Mouse (Mus musculus): ENCODE data around the gene Tpx2. TPM values are rescaled to one million over a fixed set of nuclear protein-coding genes. Genes with fewer than 3 reads are reported as not detected.

The Tpx2 gene
- polyA plus RNA-seq (2012; fragmentation: generic; extraction: Trizol) = 26.3 TPM

DNA sequence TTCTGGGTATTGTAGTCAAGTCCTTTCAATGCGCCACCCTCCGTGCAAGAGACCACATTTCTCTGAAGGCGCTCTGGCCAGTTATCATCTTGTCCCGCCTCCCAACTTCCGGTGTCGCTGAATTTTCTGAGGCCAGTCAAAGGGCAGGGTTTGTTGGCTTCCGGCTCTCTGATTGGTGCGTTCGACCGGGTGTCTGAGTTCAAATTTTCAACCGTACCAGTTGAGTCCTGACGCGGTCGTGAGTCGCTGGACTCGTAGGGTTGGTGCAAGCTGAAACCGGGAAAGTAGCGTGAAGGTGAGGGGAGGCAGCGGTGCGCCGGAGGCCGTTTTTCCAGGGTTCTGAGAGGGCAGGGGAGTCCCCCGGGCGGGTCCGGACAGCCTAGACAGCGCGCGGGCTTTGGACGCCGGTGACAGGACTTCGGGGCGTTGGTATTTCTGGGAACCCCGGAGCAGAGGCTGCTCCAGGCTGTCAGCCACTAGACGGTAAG lies at the start of gene Tpx2:
TSS of gene Tpx2 (plus strand) at position 150 of the 488 bp plus-strand sequence.
- peak within 1 kb of the TSS; percentile 73 for H3K4me3 ChIP-seq
- no peak for TF ChIP-seq MYOD1 (IDR thresholded peaks at IDR 0.05; ENCODE audit: control insufficient read depth in 1 of 3, insufficient read length in 2 of 3, low read depth in 2 of 3)
- TF ChIP-seq SRF (IDR thresholded peaks at IDR 0.05; ENCODE audit: control insufficient read depth, insufficient read length, low read depth) = peak; percentile 23
- no peak for TF ChIP-seq CEBPB (IDR thresholded peaks at IDR 0.05; ENCODE audit: insufficient read depth, poor library complexity, severe bottlenecking)
- no peak for TF ChIP-seq TCF3 (IDR thresholded peaks at IDR 0.05; ENCODE audit: insufficient read length, low read depth)
- peak; percentile 77 for TF ChIP-seq POLR2AphosphoS2 (IDR thresholded peaks at IDR 0.05; ENCODE audit: insufficient read length, low read depth)
- peak; percentile 93 for TF ChIP-seq E2F4 (IDR thresholded peaks at IDR 0.05; ENCODE audit: insufficient read depth)
- no peak for TF ChIP-seq USF1 (IDR thresholded peaks at IDR 0.05; ENCODE audit: low read depth)
- TF ChIP-seq MYOG (IDR thresholded peaks at IDR 0.05; ENCODE audit: control insufficient read depth in 1 of 3, insufficient read depth in 1 of 3, insufficient read length in 2 of 3, low read depth in 2 of 3) = no peak
- TF ChIP-seq MAX (IDR thresholded peaks at IDR 0.05; ENCODE audit: low read depth) = no peak
- TF ChIP-seq TCF12 (IDR thresholded peaks at IDR 0.05; ENCODE audit: insufficient read depth, poor library complexity, severe bottlenecking) = no peak
- peak; percentile 79 for TF ChIP-seq POLR2A (IDR thresholded peaks at IDR 0.05; ENCODE audit: insufficient read length, low read depth)
- peak within 1 kb of the TSS; percentile 77 for H3K4me2 ChIP-seq (ENCODE audit: low read depth)
- H3K79me2 ChIP-seq (ENCODE audit: control insufficient read depth, insufficient read depth) = peaks cover 48% of the 10 kb centered on the region
- no peaks in the 10 kb centered on the region for H3K27me3 ChIP-seq (ENCODE audit: control insufficient read depth, insufficient read depth, insufficient read length)
- peak within 1 kb of the TSS; percentile 16 for H3ac ChIP-seq (ENCODE audit: control insufficient read depth, insufficient read length)
- H3K36me3 ChIP-seq (ENCODE audit: control insufficient read depth, insufficient read depth) = peaks cover 5% of the 10 kb centered on the region

DNA sequence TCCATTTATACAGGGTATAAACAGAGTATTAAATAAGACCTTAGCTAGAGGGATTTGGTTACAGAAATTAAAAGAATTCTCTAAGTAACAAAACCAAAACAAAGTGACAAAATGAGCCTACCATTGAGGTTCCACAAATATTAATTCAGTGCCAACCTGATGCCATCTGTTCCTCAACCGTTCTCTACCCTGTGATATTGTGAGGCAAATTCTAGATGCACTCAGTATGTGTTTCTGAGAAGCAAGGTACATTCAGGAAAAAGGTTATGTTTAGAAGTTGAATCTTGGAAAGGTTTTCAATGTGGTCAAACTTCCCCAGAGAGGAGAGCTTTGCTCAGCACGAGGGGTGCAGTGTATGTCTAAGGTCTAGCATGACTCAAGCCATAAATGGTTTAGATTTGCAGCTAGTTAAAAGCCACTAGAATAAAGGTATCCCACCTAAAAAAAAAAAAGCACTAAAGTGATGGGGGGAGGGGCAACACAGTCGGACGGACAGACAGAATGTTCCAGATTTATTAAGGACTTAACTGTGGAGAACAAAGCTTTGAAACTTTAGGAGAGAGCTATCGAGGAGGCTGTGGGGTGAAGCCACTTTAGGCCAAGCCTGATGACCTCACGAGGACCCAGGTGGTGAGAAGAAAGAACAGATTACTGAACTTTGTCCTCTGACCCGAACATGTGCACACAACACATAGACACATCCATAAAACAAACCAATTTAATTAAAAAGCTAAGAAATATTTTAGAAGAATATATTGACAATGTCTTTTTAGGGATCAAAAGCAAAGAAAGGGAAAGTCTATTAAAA lies 47.6 kb upstream of the Tpx2 start:
- H3K79me2 ChIP-seq (ENCODE audit: control insufficient read depth, insufficient read depth) = peaks cover 85% of the 10 kb centered on the region
- H3K36me3 ChIP-seq (ENCODE audit: control insufficient read depth, insufficient read depth) = no peaks in the 10 kb centered on the region
- H3ac ChIP-seq (ENCODE audit: control insufficient read depth, insufficient read length) = no peak overlapping the region
- no peak overlapping the region for H3K4me2 ChIP-seq (ENCODE audit: low read depth)
- H3K4me3 ChIP-seq = no peak overlapping the region
- H3K27me3 ChIP-seq (ENCODE audit: control insufficient read depth, insufficient read depth, insufficient read length) = no peaks in the 10 kb centered on the region
- TF ChIP-seq TCF12 (IDR thresholded peaks at IDR 0.05; ENCODE audit: insufficient read depth, poor library complexity, severe bottlenecking) (no peak), TCF3 (IDR thresholded peaks at IDR 0.05; ENCODE audit: insufficient read length, low read depth) (no peak), POLR2AphosphoS2 (IDR thresholded peaks at IDR 0.05; ENCODE audit: insufficient read length, low read depth) (no peak), E2F4 (IDR thresholded peaks at IDR 0.05; ENCODE audit: insufficient read depth) (no peak)

- Histone ChIP-seq H3K4me3 (no peak overlapping the region), H3K4me2 (ENCODE audit: low read depth) (no peak overlapping the region), H3ac (ENCODE audit: control insufficient read depth, insufficient read length) (no peak overlapping the region), H3K79me2 (ENCODE audit: control insufficient read depth, insufficient read depth) (peaks cover 79% of the 10 kb centered on the region), H3K27me3 (ENCODE audit: control insufficient read depth, insufficient read depth, insufficient read length) (no peaks in the 10 kb centered on the region), H3K36me3 (ENCODE audit: control insufficient read depth, insufficient read depth) (no peaks in the 10 kb centered on the region)
- TF ChIP-seq TCF12 (IDR thresholded peaks at IDR 0.05; ENCODE audit: insufficient read depth, poor library complexity, severe bottlenecking) = no peak
- TF ChIP-seq E2F4 (IDR thresholded peaks at IDR 0.05; ENCODE audit: insufficient read depth) = no peak
Measured at GRCm38 (mm10) chr2:152800762-152801113, 47.0 kb upstream of the Tpx2 start.

DNA sequence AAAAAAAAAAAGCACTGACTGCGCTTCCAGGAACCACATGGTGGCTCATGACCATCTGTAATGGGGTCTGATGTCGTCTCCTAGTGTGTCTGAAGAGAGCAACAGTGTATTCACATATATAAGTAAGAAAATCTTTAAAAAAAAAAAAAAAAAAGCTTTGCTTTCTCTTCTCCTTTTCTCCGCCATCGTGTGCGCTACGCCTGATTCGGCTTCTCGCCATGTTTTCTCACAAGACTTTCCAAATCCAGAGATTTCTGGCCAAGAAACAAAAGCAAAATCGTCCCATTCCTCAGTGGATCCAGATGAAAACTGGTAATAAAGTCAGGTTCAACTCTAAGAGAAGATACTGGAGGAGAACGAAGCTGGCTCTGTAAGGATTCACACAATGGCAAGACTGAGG lies 45.5 kb upstream of the Tpx2 start:
- Histone ChIP-seq H3ac (ENCODE audit: control insufficient read depth, insufficient read length) (no peak overlapping the region), H3K79me2 (ENCODE audit: control insufficient read depth, insufficient read depth) (peaks cover 80% of the 10 kb centered on the region), H3K4me2 (ENCODE audit: low read depth) (no peak overlapping the region), H3K27me3 (ENCODE audit: control insufficient read depth, insufficient read depth, insufficient read length) (no peaks in the 10 kb centered on the region), H3K36me3 (ENCODE audit: control insufficient read depth, insufficient read depth) (no peaks in the 10 kb centered on the region), H3K4me3 (no peak overlapping the region)
- TF ChIP-seq TCF3 (IDR thresholded peaks at IDR 0.05; ENCODE audit: insufficient read length, low read depth) (no peak), SRF (IDR thresholded peaks at IDR 0.05; ENCODE audit: control insufficient read depth, insufficient read length, low read depth) (no peak), MYOG (IDR thresholded peaks at IDR 0.05; ENCODE audit: control insufficient read depth in 1 of 3, insufficient read depth in 1 of 3, insufficient read length in 2 of 3, low read depth in 2 of 3) (no peak), MAX (IDR thresholded peaks at IDR 0.05; ENCODE audit: low read depth) (no peak), E2F4 (IDR thresholded peaks at IDR 0.05; ENCODE audit: insufficient read depth) (no peak), CEBPB (IDR thresholded peaks at IDR 0.05; ENCODE audit: insufficient read depth, poor library complexity, severe bottlenecking) (no peak), POLR2A (IDR thresholded peaks at IDR 0.05; ENCODE audit: insufficient read length, low read depth) (no peak), TCF12 (IDR thresholded peaks at IDR 0.05; ENCODE audit: insufficient read depth, poor library complexity, severe bottlenecking) (no peak), MYOD1 (IDR thresholded peaks at IDR 0.05; ENCODE audit: control insufficient read depth in 1 of 3, insufficient read length in 2 of 3, low read depth in 2 of 3) (no peak), USF1 (IDR thresholded peaks at IDR 0.05; ENCODE audit: low read depth) (no peak), POLR2AphosphoS2 (IDR thresholded peaks at IDR 0.05; ENCODE audit: insufficient read length, low read depth) (no peak), REST (IDR thresholded peaks at IDR 0.05; ENCODE audit: insufficient read depth, insufficient read length) (no peak)

GRCm38 (mm10) chr2:152803081-152803480 lies 44.7 kb upstream of the Tpx2 start:
- Histone ChIP-seq H3K27me3 (ENCODE audit: control insufficient read depth, insufficient read depth, insufficient read length) (no peaks in the 10 kb centered on the region), H3K36me3 (ENCODE audit: control insufficient read depth, insufficient read depth) (peaks cover 4% of the 10 kb centered on the region), H3ac (ENCODE audit: control insufficient read depth, insufficient read length) (no peak overlapping the region), H3K4me3 (no peak overlapping the region), H3K79me2 (ENCODE audit: control insufficient read depth, insufficient read depth) (peaks cover 82% of the 10 kb centered on the region), H3K4me2 (ENCODE audit: low read depth) (no peak overlapping the region)
- TF ChIP-seq POLR2A (IDR thresholded peaks at IDR 0.05; ENCODE audit: insufficient read length, low read depth) = no peak
- no peak for TF ChIP-seq SRF (IDR thresholded peaks at IDR 0.05; ENCODE audit: control insufficient read depth, insufficient read length, low read depth)
- TF ChIP-seq TCF3 (IDR thresholded peaks at IDR 0.05; ENCODE audit: insufficient read length, low read depth) = no peak
- no peak for TF ChIP-seq USF1 (IDR thresholded peaks at IDR 0.05; ENCODE audit: low read depth)
- TF ChIP-seq REST (IDR thresholded peaks at IDR 0.05; ENCODE audit: insufficient read depth, insufficient read length) = no peak
- TF ChIP-seq TCF12 (IDR thresholded peaks at IDR 0.05; ENCODE audit: insufficient read depth, poor library complexity, severe bottlenecking) = no peak
- no peak for TF ChIP-seq MAX (IDR thresholded peaks at IDR 0.05; ENCODE audit: low read depth)
- no peak for TF ChIP-seq E2F4 (IDR thresholded peaks at IDR 0.05; ENCODE audit: insufficient read depth)
- no peak for TF ChIP-seq POLR2AphosphoS2 (IDR thresholded peaks at IDR 0.05; ENCODE audit: insufficient read length, low read depth)
- TF ChIP-seq MYOG (IDR thresholded peaks at IDR 0.05; ENCODE audit: control insufficient read depth in 1 of 3, insufficient read depth in 1 of 3, insufficient read length in 2 of 3, low read depth in 2 of 3) = no peak
- no peak for TF ChIP-seq MYOD1 (IDR thresholded peaks at IDR 0.05; ENCODE audit: control insufficient read depth in 1 of 3, insufficient read length in 2 of 3, low read depth in 2 of 3)

All from myocyte (in vitro differentiated cells).